Mouse (Mus musculus) lung, postnatal 14 days (tissue): ENCODE results near the gene Ehd4.

Experiments
- DNase-seq: peaks from one replicate; pipeline ENCODE4 v3.0.0; 2021

Gene Ehd4

DNA sequence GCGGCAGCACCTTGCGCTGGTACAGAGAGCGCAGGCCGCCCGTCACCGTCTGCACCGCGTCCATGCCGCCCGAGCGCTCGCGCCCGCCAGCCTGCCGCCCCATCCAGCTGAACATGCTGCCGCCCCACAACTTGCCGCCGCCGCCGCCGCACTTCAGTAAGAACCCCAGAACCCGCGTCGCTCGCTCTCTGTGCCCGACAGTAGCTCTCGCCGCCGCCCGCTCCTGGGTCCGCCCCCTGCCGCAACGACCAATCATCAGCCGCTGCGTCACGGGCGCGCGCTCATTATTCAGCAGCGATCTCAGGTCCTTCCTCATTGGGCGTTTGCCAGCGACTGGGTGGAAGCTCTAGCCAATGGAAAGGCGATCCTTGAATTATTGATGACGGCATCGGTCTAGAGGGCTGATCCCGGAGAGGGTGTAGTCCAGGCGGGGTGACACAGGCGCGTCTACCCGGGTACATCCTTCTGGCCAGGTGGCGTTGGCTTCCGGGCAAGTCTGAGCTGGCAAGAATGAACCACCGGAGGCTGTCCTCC lies at the start of gene Ehd4:
Gene Ehd4 (minus strand): TSS at position 246 of the 534 bp plus-strand sequence.
- peak; percentile 100 for DNase-seq

DNA sequence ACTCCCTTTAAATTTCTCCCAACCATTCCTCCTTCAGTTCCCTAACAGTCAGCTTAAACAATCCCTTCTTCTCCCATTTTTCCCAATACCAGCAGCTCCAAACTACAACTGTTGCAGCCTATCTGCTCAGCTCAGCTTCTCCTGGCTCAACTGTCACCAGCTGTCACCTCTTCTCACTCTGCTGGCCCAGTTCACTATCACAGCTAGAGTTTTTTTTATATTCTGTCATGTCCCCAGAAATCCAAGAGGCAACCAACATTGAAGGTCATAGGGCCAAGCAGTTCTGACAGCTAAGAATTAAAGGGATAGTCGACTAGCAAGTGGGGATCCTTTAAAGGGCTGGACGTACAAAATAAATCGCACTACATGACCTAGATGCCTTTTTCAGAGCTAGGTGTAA lies 49.3 kb upstream of the Ehd4 start:
- no peak for DNase-seq

DNA sequence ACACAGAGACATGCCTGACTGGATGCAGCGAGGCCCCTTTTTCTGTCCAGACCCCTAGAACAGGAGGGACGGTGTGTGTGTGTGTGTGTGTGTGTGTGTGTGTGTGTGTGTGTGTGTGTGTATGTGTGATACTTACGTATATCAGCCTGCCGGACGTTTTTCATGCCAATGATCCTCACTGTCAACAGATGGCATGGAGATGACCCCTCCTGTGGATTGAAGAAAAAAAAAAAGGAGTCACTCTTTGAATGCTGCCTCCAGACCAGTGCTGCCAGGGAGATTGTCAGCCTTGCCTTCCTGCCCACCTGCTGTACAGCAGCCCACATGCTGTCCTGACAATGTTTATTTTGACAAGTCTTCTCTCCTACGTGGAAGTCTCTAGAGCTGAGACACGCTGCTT lies 45.7 kb upstream of the Ehd4 start:
- no peak for DNase-seq

DNA sequence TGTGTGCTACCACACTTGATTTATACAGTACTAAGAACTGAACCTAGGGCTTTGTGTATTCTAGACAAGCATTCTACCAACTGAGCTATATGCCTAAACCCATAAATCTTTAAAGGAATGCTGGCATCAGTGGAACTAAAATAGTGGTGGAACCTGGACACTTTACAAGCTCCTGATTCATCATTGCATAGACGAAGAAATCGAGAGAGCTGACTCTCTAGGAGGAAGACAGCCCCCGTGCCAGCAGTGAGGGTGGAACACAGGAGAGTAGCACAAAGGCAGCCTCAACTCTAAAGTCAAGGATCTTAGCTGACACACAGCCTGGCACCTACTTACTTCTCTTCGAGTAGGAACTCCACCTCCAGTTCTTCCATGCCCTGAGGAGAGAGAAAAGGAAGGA lies 33.8 kb upstream of the Ehd4 start:
- DNase-seq: no peak

- no peak for DNase-seq
Measured at GRCm38 (mm10) chr2:120187583-120187982, 33.2 kb upstream of the Ehd4 start.

GRCm38 (mm10) chr2:120185527-120186276 lies 31.3 kb upstream of the Ehd4 start:
- DNase-seq: no peak

DNA sequence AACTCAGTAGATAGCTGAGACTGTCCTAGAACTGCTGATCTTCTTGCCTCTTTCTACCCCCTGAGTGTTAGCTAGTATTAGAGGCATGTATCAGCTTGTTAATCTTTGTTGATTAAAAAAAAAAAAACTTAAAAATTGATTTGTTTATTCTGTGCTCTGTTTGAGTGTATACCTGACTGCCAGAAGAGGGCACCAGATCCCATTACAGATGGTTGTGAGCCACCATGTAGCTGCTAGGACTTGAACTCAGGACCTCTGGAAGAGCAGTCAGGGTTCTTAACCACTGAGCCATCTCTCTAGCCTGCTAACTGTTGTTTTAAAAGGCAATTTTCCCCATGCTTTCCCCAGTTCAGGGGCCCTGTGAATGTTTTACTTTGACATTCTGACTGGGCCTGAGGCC lies 24.5 kb upstream of the Ehd4 start:
- DNase-seq: no peak

DNA sequence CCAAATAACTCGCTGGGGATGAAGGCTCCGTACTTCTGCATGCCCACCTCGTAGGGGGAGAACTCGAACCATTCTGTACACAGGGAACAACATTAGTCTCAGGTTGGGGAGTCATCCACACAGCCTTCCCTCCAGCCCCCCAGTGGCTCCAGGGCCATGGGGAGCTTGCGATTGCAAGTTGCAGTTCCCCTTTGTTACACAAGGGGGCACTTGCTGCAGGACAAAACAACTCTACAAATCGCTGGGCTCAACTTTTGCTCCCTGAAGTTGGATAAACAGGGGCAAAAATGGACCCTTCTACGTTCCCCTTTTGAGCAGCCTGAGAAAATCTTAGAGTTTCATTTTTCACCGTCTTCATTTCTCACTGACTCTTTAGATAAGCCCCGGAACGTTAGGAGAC lies 19.3 kb upstream of the Ehd4 start:
- DNase-seq: peak; percentile 73

- no peak for DNase-seq
Measured at GRCm38 (mm10) chr2:120171362-120171761, 17.0 kb upstream of the Ehd4 start.

GRCm38 (mm10) chr2:120170726-120171125 lies 16.3 kb upstream of the Ehd4 start:
- DNase-seq: peak; percentile 79

DNA sequence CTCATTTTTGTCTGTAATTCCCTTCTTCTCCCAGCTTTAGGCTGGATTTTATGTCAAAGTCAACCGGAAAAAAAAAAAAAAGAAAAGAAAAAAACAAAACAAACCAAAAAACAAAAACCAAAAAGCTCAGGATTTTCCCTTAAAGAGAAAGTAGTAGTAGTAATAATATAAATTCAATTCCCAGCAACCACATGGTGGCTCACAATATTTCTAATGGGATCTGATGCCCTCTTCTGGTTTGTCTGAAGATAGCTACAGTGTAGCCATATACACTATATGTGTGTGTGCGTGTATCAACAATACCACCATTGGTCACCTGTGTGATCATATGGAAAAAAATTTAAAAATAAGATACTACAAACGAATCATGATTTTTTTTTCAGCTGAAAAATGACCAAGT lies 15.0 kb upstream of the Ehd4 start:
- no peak for DNase-seq

GRCm38 (mm10) chr2:120167763-120168162 lies 13.4 kb upstream of the Ehd4 start:
- DNase-seq: no peak

DNA sequence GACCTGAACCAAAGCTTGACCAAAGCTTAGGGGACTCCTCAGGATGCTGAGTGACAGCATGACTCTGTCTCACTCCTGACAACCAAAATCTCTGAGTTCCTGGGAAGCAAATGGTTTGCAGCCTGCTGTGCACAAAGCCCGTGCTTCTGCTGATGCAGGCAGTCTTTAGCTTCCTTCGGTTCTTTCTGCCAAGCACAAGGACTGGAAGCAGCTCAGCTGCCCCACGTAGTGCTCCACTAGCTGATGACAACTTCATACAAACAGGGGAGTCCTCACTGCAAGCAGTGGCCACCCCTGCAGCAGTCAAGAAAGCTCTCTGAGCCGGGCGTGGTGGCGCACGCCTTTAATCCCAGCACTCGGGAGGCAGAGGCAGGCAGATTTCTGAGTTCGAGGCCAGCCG lies 11.1 kb upstream of the Ehd4 start:
- no peak for DNase-seq

- DNase-seq: no peak
Measured at GRCm38 (mm10) chr2:120159434-120159833, 5.0 kb upstream of the Ehd4 start.

DNA sequence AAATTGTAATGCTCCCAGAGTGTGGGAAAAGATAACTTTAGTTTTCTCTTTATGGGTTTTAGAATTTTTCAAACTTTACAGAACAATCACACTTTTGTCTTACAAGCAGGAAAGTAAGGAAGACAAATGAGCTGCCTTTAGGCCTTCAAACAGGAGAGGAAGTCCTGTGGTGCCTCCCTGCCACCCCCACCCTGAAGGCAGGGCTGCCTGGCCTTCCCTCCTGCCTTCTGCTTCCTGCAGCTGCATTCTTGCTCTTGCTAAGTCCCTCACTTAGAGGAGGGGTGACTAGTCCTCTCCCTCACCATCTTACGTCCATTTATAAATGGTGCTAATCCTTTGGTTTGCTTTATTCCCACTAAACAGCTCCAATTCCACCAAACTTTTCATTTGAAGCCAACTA lies 4.4 kb upstream of the Ehd4 start:
- no peak for DNase-seq

DNA sequence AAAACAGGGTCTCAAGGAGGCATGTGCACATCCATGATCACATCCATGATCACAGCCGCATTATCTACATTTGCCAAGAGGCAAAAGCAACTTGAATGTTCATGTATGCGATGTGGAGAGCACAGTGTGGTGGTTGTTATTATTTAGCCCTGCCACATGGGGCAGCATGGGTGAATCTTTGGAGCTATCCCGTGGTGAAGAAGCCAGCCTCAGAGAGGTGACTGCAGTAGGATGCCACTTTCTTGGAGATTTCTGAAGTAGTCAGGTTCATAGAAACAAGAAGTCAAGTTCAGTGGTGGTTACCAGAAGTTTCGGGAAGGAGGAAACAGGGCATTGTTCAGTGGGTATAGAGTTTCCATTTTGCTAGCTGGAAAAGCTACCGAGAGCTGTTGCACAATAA lies 3.6 kb upstream of the Ehd4 start:
- no peak for DNase-seq

DNA sequence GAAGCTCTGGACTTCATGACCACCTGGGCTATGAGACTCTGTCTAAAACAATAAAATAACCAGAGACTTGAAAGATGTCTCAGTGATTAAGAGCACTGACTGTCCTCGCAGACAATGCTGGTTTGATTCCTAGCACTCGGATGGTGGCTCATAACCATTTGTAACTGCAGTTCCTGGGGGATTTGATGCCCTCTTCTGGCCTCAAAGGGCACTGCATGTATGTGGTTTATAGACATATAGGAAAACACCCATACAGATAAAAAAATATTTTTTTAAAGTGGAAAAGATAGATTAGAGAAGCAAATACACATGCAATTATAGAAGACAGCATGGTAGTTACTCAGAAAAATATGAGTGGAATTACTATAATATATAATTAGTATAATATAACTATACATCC lies 3.2 kb upstream of the Ehd4 start:
- no peak for DNase-seq

GRCm38 (mm10) chr2:120153586-120154360 lies 633 bp downstream of the Ehd4 start:
- DNase-seq: no peak

- DNase-seq: no peak
Measured at GRCm38 (mm10) chr2:120150571-120150970, 3.8 kb downstream of the Ehd4 start.

DNA sequence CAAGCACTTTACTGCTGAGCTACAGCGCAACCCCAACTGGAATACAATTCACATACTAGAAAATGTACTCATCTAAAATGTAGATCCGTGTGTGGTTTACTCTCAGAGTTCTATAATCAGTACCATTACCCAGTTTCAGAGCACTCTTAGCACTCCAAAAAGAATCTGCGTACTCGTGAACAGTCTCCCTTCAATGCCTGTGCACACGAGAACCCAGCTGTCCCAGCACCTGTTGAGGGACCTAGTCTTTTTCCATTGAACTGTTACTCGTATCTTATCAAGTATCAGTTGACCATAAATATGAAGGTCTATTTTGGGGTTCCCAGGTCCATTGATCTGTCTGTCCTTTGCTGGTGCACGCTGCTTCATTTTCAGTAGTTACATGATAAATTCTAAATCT lies 4.8 kb downstream of the Ehd4 start:
- no peak for DNase-seq

DNA sequence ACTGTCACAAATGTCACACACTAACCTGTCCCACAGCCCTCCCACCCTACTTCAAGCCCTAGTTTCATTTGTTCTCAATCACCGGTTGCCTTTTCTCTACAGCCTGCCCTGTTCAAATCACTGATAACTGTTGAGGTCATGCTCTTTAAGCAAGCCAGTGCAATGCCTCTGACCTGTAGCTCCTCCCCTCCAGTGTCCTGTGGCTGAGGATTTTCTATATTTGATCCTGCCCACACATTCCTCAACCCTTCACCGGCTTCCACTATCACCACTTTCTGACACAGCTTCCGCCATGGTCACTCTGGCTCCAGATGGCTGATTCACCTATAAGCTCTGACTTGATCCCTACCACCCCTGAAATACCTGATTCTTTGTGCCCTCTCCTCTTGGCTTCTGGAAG lies 6.4 kb downstream of the Ehd4 start:
- DNase-seq: no peak

- DNase-seq: no peak
Measured at GRCm38 (mm10) chr2:120147364-120147763, 7.0 kb downstream of the Ehd4 start.

GRCm38 (mm10) chr2:120146543-120146942 lies 7.9 kb downstream of the Ehd4 start:
- no peak for DNase-seq

GRCm38 (mm10) chr2:120144390-120144789 lies 10.0 kb downstream of the Ehd4 start:
- DNase-seq: no peak
